In genomic region chr3:53463765-53464114, GRCm38 (mm10) we compare ENCODE assay signal across 8 mouse cellular contexts. TPM values are rescaled to one million over a fixed set of nuclear protein-coding genes. Genes with fewer than 3 reads are reported as not detected.
DNase-seq lines count a peak whose midpoint lies in the region; ATAC-seq and TF ChIP-seq lines count a peak whose summit lies in the region.

No protein-coding gene starts in this region.

- peak overlapping the region; percentile 88 for H3K27ac ChIP-seq in lung, embryonic 15.5 days
- H3K27ac ChIP-seq in embryonic facial prominence, embryonic 15.5 days (replicated peaks) = peak overlapping the region; percentile 91
- H3K27ac ChIP-seq in limb, embryonic 12.5 days = peak overlapping the region; percentile 88
- peak overlapping the region; percentile 38 for H3K27ac ChIP-seq in small intestine, adult 2 months (ENCODE audit: insufficient read depth, low read depth, low read length)

- under 1% methylated on average over 35 of the region's 35 CpGs for WGBS in lung, embryonic 15.5 days
- 1% methylated on average over 29 of the region's 35 CpGs for WGBS in embryonic facial prominence, embryonic 15.5 days
- whole genome bisulfite sequencing in limb, embryonic 12.5 days = under 1% methylated on average over 35 of the region's 35 CpGs
- under 1% methylated on average over 35 of the region's 35 CpGs for WGBS in small intestine, adult 2 months

- H3K27me3 ChIP-seq in lung, embryonic 15.5 days = no peaks in the 10 kb centered on the region
- no peaks in the 10 kb centered on the region for H3K27me3 ChIP-seq in embryonic facial prominence, embryonic 15.5 days
- no peaks in the 10 kb centered on the region for H3K27me3 ChIP-seq in limb, embryonic 12.5 days
- no peaks in the 10 kb centered on the region for H3K27me3 ChIP-seq in small intestine, adult 2 months (ENCODE audit: control insufficient read depth, insufficient read depth, low read length)

- peak; percentile 40; the same call in 1 of the 2 replicates for ATAC-seq in lung, embryonic 15.5 days (ENCODE audit: borderline replicate concordance, extremely low read depth, low FRiP score, low TSS enrichment)
- ATAC-seq in embryonic facial prominence, embryonic 15.5 days (ENCODE audit: insufficient number of reproducible peaks, low FRiP score, low TSS enrichment, low read depth) = peak; percentile 58
- ATAC-seq in limb, embryonic 12.5 days (ENCODE audit: insufficient number of reproducible peaks, insufficient read depth, low FRiP score, low TSS enrichment, low read depth) = peak; percentile 74
- ATAC-seq in CD4-positive, CD25-positive, alpha-beta regulatory T cell, adult 4 months = no peak

- no peaks in the 10 kb centered on the region for H3K9me3 ChIP-seq in lung, embryonic 15.5 days
- H3K9me3 ChIP-seq in embryonic facial prominence, embryonic 15.5 days (replicated peaks) = no peaks in the 10 kb centered on the region
- H3K9me3 ChIP-seq in limb, embryonic 12.5 days = no peaks in the 10 kb centered on the region

- peaks cover 41% of the 10 kb centered on the region for H3K4me1 ChIP-seq in lung, embryonic 15.5 days
- peaks cover 24% of the 10 kb centered on the region for H3K4me1 ChIP-seq in embryonic facial prominence, embryonic 15.5 days
- H3K4me1 ChIP-seq in limb, embryonic 12.5 days (replicated peaks) = peaks cover 24% of the 10 kb centered on the region
- H3K4me1 ChIP-seq in small intestine, adult 2 months (ENCODE audit: control insufficient read depth, insufficient read depth, insufficient read length, low read length) = 0 out of 2 replicates have a peak, but pooled peaks cover 5% of the 10 kb centered on the region

- DNase-seq in lung, postnatal 25 days (ENCODE audit: low spot score) = no peak
- DNase-seq in T-cell, adult 2 months (ENCODE audit: low spot score) = no peak
- DNase-seq in adrenal gland, adult 8-10 months = no peak

- TF ChIP-seq POLR2A in small intestine, adult 2 months (IDR thresholded peaks at IDR 0.05; ENCODE audit: low read depth, low read length) = peak; percentile 36; the same call in 1 of the 2 replicates

- H3K36me3 ChIP-seq in lung, embryonic 15.5 days = peaks cover 15% of the 10 kb centered on the region; the same call in 1 of the 2 replicates
- H3K36me3 ChIP-seq in embryonic facial prominence, embryonic 15.5 days = peaks cover 25% of the 10 kb centered on the region
- peaks cover 26% of the 10 kb centered on the region for H3K36me3 ChIP-seq in limb, embryonic 12.5 days
- H3K36me3 ChIP-seq in small intestine, adult 2 months (ENCODE audit: control insufficient read depth, insufficient read depth, low read length) = peaks cover 12% of the 10 kb centered on the region

- peak overlapping the region; percentile 97 for H3K4me3 ChIP-seq in lung, embryonic 15.5 days
- H3K4me3 ChIP-seq in embryonic facial prominence, embryonic 15.5 days (replicated peaks) = peak overlapping the region; percentile 94
- peak overlapping the region; percentile 89 for H3K4me3 ChIP-seq in limb, embryonic 12.5 days (replicated peaks)
- H3K4me3 ChIP-seq in small intestine, adult 2 months (ENCODE audit: low read depth, low read length) = peak overlapping the region; percentile 96

- no peak for TF ChIP-seq CTCF in small intestine, adult 2 months (IDR thresholded peaks at IDR 0.05; ENCODE audit: extremely low read depth, insufficient read length, insufficient replicate concordance, low read depth, low read length)

- peak overlapping the region; percentile 58 for H3K4me2 ChIP-seq in lung, embryonic 15.5 days
- peak overlapping the region; percentile 66 for H3K4me2 ChIP-seq in embryonic facial prominence, embryonic 15.5 days (replicated peaks)
- peak overlapping the region; percentile 78 for H3K4me2 ChIP-seq in limb, embryonic 12.5 days

- H3K9ac ChIP-seq in lung, embryonic 15.5 days = peak overlapping the region; percentile 94
- H3K9ac ChIP-seq in embryonic facial prominence, embryonic 15.5 days = peak overlapping the region; percentile 76
- peak overlapping the region; percentile 85 for H3K9ac ChIP-seq in limb, embryonic 12.5 days (replicated peaks)

RNA-seq across cellular contexts. Expression of gene Proser1, which starts 0.3 kb away (rescaled TPM):
- polyA plus RNA-seq in lung, embryonic 15.5 days (2015; fragmentation: Nextera tagmentation; extraction: Ambion mirVana) = 14.1 and 19.0 TPM in 2 replicates
- polyA plus RNA-seq in embryonic facial prominence, embryonic 15.5 days (2015; fragmentation: Nextera tagmentation; extraction: Ambion mirVana) = 17.4 and 22.7 TPM in 2 replicates
- 25.1 and 26.3 TPM in 2 replicates for polyA plus RNA-seq in limb, embryonic 12.5 days (2016; fragmentation: Nextera tagmentation; extraction: Ambion mirVana)
- polyA plus RNA-seq in small intestine, adult 2 months (2012; rRNA removed) = 23.3 and 28.9 TPM in 2 replicates
- total RNA-seq in adrenal gland, adult 8-10 months (2022) = 10 to 100 TPM; 14.7 to 31.5 (median 22.8) TPM
- 10 to 100 TPM; 11.2 to 11.9 TPM for polyA plus RNA-seq in CD4-positive, CD25-positive, alpha-beta regulatory T cell, adult 4 months (2017; shearing (Covaris generic))

RNA-seq across cellular contexts. Expression of gene Nhlrc3, which starts 0.6 kb away (rescaled TPM):
- 8.0 and 8.4 TPM in 2 replicates for polyA plus RNA-seq in lung, embryonic 15.5 days (2015; fragmentation: Nextera tagmentation; extraction: Ambion mirVana)
- polyA plus RNA-seq in embryonic facial prominence, embryonic 15.5 days (2015; fragmentation: Nextera tagmentation; extraction: Ambion mirVana) = 9.2 and 11.1 TPM in 2 replicates
- polyA plus RNA-seq in limb, embryonic 12.5 days (2016; fragmentation: Nextera tagmentation; extraction: Ambion mirVana) = 11.4 and 14.5 TPM in 2 replicates
- 4.2 and 8.0 TPM in 2 replicates for polyA plus RNA-seq in small intestine, adult 2 months (2012; rRNA removed)
- total RNA-seq in adrenal gland, adult 8-10 months (2022) = 10 to 100 TPM; 11.0 to 17.8 (median 14.9) TPM
- polyA plus RNA-seq in CD4-positive, CD25-positive, alpha-beta regulatory T cell, adult 4 months (2017; shearing (Covaris generic)) = 10 to 100 TPM; 15.9 to 17.7 TPM

RNA-seq across cellular contexts. Expression of gene Stoml3, which starts 24.7 kb away (rescaled TPM):
- polyA plus RNA-seq in lung, embryonic 15.5 days (2015; fragmentation: Nextera tagmentation; extraction: Ambion mirVana) = 0.14 TPM in 1 of 2 replicates, not detected in the other
- polyA plus RNA-seq in embryonic facial prominence, embryonic 15.5 days (2015; fragmentation: Nextera tagmentation; extraction: Ambion mirVana) = 2.2 and 5.7 TPM in 2 replicates
- not detected in 2 replicates for polyA plus RNA-seq in limb, embryonic 12.5 days (2016; fragmentation: Nextera tagmentation; extraction: Ambion mirVana)
- polyA plus RNA-seq in small intestine, adult 2 months (2012; rRNA removed) = 0.05 TPM in 1 of 2 replicates, not detected in the other
- total RNA-seq in adrenal gland, adult 8-10 months (2022) = not detected
- not detected for polyA plus RNA-seq in CD4-positive, CD25-positive, alpha-beta regulatory T cell, adult 4 months (2017; shearing (Covaris generic))

Comparison
In these comparisons a context has a peak if more than half of its experiments do, and no peak if none do; other contexts are left out.
1. H3K27ac ChIP-seq: peak in every context shown above with its lines; median percentile 91 in embryonic facial prominence, embryonic 15.5 days; 88 in lung, embryonic 15.5 days; 88 in limb, embryonic 12.5 days; 38 in small intestine, adult 2 months.